In genomic region chr2:132211995-132212656, GRCm38 (mm10) we compare ENCODE assay signal across 9 mouse cellular contexts. TPM values are rescaled to one million over a fixed set of nuclear protein-coding genes. Genes with fewer than 3 reads are reported as not detected.
DNase-seq lines count a peak whose midpoint lies in the region; ATAC-seq and TF ChIP-seq lines count a peak whose summit lies in the region.
"Had no signal": no experiment of that assay in that cellular context is flagged by ENCODE, and none has a peak within 500 bp of the region (broad histone marks: within the 10 kb centered on the region; RNA-seq: fewer than 3 reads in every experiment).

No protein-coding gene starts in this region.

- WGBS in hindbrain, postnatal 0 days, result 78% methylated on average over 5 of the region's 5 CpGs
- WGBS in hindbrain, embryonic 14.5 days, result 91% methylated on average over 5 of the region's 5 CpGs

- no peaks in the 10 kb centered on the region for H3K27me3 ChIP-seq in hindbrain, postnatal 0 days (ENCODE audit: insufficient read depth, low read length)
- H3K27me3 ChIP-seq in hindbrain, embryonic 14.5 days (ENCODE audit: control insufficient read depth, insufficient read depth, low read length), result no peaks in the 10 kb centered on the region
- H3K27me3 ChIP-seq: limb, embryonic 12.5 days had no signal

- no peaks in the 10 kb centered on the region for H3K9me3 ChIP-seq in hindbrain, postnatal 0 days (ENCODE audit: low read length)
- H3K9me3 ChIP-seq in hindbrain, embryonic 14.5 days (ENCODE audit: control insufficient read depth, low read length), result no peaks in the 10 kb centered on the region
- H3K9me3 ChIP-seq: limb, embryonic 12.5 days had no signal

- H3K4me1 ChIP-seq in hindbrain, postnatal 0 days (ENCODE audit: insufficient read depth, low read length), result no peaks in the 10 kb centered on the region
- no peaks in the 10 kb centered on the region for H3K4me1 ChIP-seq in hindbrain, embryonic 14.5 days (replicated peaks; ENCODE audit: control insufficient read depth, insufficient read depth, low read length)
- H3K4me1 ChIP-seq: limb, embryonic 12.5 days had no signal

- 0 out of 2 replicates have a peak, but pooled peaks have one; percentile 51 for ATAC-seq in hindbrain, postnatal 0 days
- no peak for ATAC-seq in hindbrain, embryonic 14.5 days (ENCODE audit: low FRiP score)
- peak; percentile 48 for ATAC-seq in megakaryocyte progenitor cell, adult 5-6 weeks (replicated peaks; ENCODE audit: poor library complexity)

- H3K4me3 ChIP-seq in hindbrain, postnatal 0 days (ENCODE audit: low read length), result no peak overlapping the region
- H3K4me3 ChIP-seq in hindbrain, embryonic 14.5 days (replicated peaks; ENCODE audit: low read length), result no peak overlapping the region
- H3K4me3 ChIP-seq: limb, embryonic 12.5 days had no signal

- H3K27ac ChIP-seq in hindbrain, postnatal 0 days, result no peak overlapping the region
- H3K27ac ChIP-seq in hindbrain, embryonic 14.5 days, result no peak overlapping the region
- H3K27ac ChIP-seq: limb, embryonic 12.5 days had no signal

- H3K9ac ChIP-seq in hindbrain, postnatal 0 days (replicated peaks; ENCODE audit: low read length), result no peak overlapping the region
- no peak overlapping the region for H3K9ac ChIP-seq in hindbrain, embryonic 14.5 days
- H3K9ac ChIP-seq: limb, embryonic 12.5 days had no signal

- H3K4me2 ChIP-seq in hindbrain, postnatal 0 days (ENCODE audit: low read depth, low read length), result no peak overlapping the region
- H3K4me2 ChIP-seq in hindbrain, embryonic 14.5 days (replicated peaks), result no peak overlapping the region
- H3K4me2 ChIP-seq: limb, embryonic 12.5 days had no signal

- DNase-seq in hindbrain, postnatal 0 days (ENCODE audit: low spot score), result no peak
- DNase-seq in hindbrain, embryonic 14.5 days (ENCODE audit: low spot score), result no peak
- DNase-seq in adrenal gland, adult 2 months, result peak; percentile 92
- DNase-seq in heart, adult 9 months (ENCODE audit: low spot score in 2 of 2), result peak; percentile 38 to 47
- DNase-seq in cerebellum, adult 8-10 months, result no peak
- DNase-seq in embryo, embryonic 11 days, result no peak
- DNase-seq in right cerebral cortex, postnatal 4 days, result no peak

- H3K36me3 ChIP-seq in hindbrain, postnatal 0 days (ENCODE audit: insufficient read depth, low read length), result no peaks in the 10 kb centered on the region
- no peaks in the 10 kb centered on the region for H3K36me3 ChIP-seq in hindbrain, embryonic 14.5 days (replicated peaks; ENCODE audit: control insufficient read depth, insufficient read depth)
- H3K36me3 ChIP-seq: limb, embryonic 12.5 days had no signal

- TF ChIP-seq CTCF in hindbrain, postnatal 0 days (IDR thresholded peaks at IDR 0.05; ENCODE audit: low read depth), result no peak

RNA-seq across cellular contexts. Expression of gene Tmem230, which starts 35.5 kb away (rescaled TPM):
- total RNA-seq in hindbrain, postnatal 0 days (2014; rRNA removed), result 39.1 and 44.3 TPM in 2 replicates
- 43.3 and 43.8 TPM in 2 replicates for polyA plus RNA-seq in hindbrain, postnatal 0 days (2015; fragmentation: Nextera tagmentation; extraction: Ambion mirVana)
- polyA plus RNA-seq in hindbrain, embryonic 14.5 days (2014; fragmentation: Nextera tagmentation; extraction: Ambion mirVana), result 47.1 and 48.8 TPM in 2 replicates
- 10 to 100 TPM; 38.9 to 46.1 TPM for total RNA-seq in adrenal gland, adult 2 months (2021)
- 153 and 204 TPM in 2 replicates for polyA plus RNA-seq in adrenal gland, adult 2 months (2012; rRNA removed)
- 60.6 and 64.6 TPM in 2 replicates for total RNA-seq in megakaryocyte progenitor cell, adult 5-6 weeks (2015)
- 17.2 and 23.0 TPM in 2 replicates for total RNA-seq in megakaryocyte progenitor cell, adult 5-6 weeks (2017)

RNA-seq across cellular contexts. Expression of gene Pcna, which starts 41.0 kb away (rescaled TPM):
- total RNA-seq in hindbrain, postnatal 0 days (2014; rRNA removed), result 140 and 174 TPM in 2 replicates
- polyA plus RNA-seq in hindbrain, postnatal 0 days (2015; fragmentation: Nextera tagmentation; extraction: Ambion mirVana), result 130 and 131 TPM in 2 replicates
- 111 and 120 TPM in 2 replicates for polyA plus RNA-seq in hindbrain, embryonic 14.5 days (2014; fragmentation: Nextera tagmentation; extraction: Ambion mirVana)
- 10 to 100 TPM; 64.7 to 83.4 TPM for total RNA-seq in adrenal gland, adult 2 months (2021)
- 45.6 and 62.0 TPM in 2 replicates for polyA plus RNA-seq in adrenal gland, adult 2 months (2012; rRNA removed)
- 782 and 829 TPM in 2 replicates for total RNA-seq in megakaryocyte progenitor cell, adult 5-6 weeks (2015)
- 543 and 606 TPM in 2 replicates for total RNA-seq in megakaryocyte progenitor cell, adult 5-6 weeks (2017)

RNA-seq across cellular contexts. Expression of gene Cds2, which starts 50.8 kb away (rescaled TPM):
- 134 and 143 TPM in 2 replicates for total RNA-seq in hindbrain, postnatal 0 days (2014; rRNA removed)
- 38.7 and 39.2 TPM in 2 replicates for polyA plus RNA-seq in hindbrain, postnatal 0 days (2015; fragmentation: Nextera tagmentation; extraction: Ambion mirVana)
- polyA plus RNA-seq in hindbrain, embryonic 14.5 days (2014; fragmentation: Nextera tagmentation; extraction: Ambion mirVana), result 57.2 and 59.9 TPM in 2 replicates
- total RNA-seq in adrenal gland, adult 2 months (2021), result 10 to 100 TPM; 77.4 to 80.9 TPM
- 44.0 and 48.9 TPM in 2 replicates for polyA plus RNA-seq in adrenal gland, adult 2 months (2012; rRNA removed)
- total RNA-seq in megakaryocyte progenitor cell, adult 5-6 weeks (2015), result 6.9 and 9.3 TPM in 2 replicates
- 8.6 and 10.5 TPM in 2 replicates for total RNA-seq in megakaryocyte progenitor cell, adult 5-6 weeks (2017)

Comparison
In these comparisons a context has a peak if more than half of its experiments do, and no peak if none do; other contexts are left out.
1. DNase-seq: peak in adrenal gland, adult 2 months (single experiment) and heart, adult 9 months (2 of 2); none in hindbrain, postnatal 0 days (single experiment), hindbrain, embryonic 14.5 days (single experiment), cerebellum, adult 8-10 months (single experiment), embryo, embryonic 11 days (single experiment) and right cerebral cortex, postnatal 4 days (single experiment).
2. RNA of gene Cds2, which starts 50.8 kb away (total RNA-seq): 134 to 143 TPM in hindbrain, postnatal 0 days and 77.4 to 80.9 TPM in adrenal gland, adult 2 months; 6.9 to 10.5 TPM in megakaryocyte progenitor cell, adult 5-6 weeks; every median in the first group is over 4 times any median in the second.